Mouse (Mus musculus) large intestine, adult 2 months (tissue): ENCODE results near the gene Snrpa1. TPM values are rescaled to one million over a fixed set of nuclear protein-coding genes. Genes with fewer than 3 reads are reported as not detected.
"Not testable (repeated sequence)": the region's sequence is repeated elsewhere in the genome, so short reads cannot be mapped to it uniquely, and the experiment has no call there.

Source experiments
- DNase-seq: peaks from one replicate; pipeline ENCODE4 v3.0.0-alpha.2; 2012; ENCODE audit warnings: low read depth, low spot score
- WGBS: fragments of 180-500 bp; shearing (Covaris S2); methylation state at CpG from one replicate; pipeline ENCODE4 v1.1.7; 2018; 5-methylcytosine and 5-hydroxymethylcytosine counted together
- polyA plus RNA-seq: library from polyadenylated mRNA; depleted of rRNA; stranded (reverse); fragments of >200 nt; gene quantifications from 2 replicates; pipeline ENCODE4 v1.2.3, GENCODE M21; 2012; rRNA removed

Gene Snrpa1
- polyA plus RNA-seq: 10.9 and 14.1 TPM in 2 replicates

GRCm38 (mm10) chr7:66058703-66059102 lies at the start of gene Snrpa1:
Snrpa1 (plus strand) TSS chr7:66059003.
- DNase-seq: no peak
- WGBS: 84% methylated on average over 1 of the region's 1 CpGs

- 76% methylated on average over 6 of the region's 6 CpGs for WGBS
- DNase-seq: no peak
Measured at GRCm38 (mm10) chr7:66010518-66010917, 48.3 kb upstream of the Snrpa1 start.

GRCm38 (mm10) chr7:66027747-66028146 lies 31.1 kb upstream of the Snrpa1 start:
- 84% methylated on average over 2 of the region's 2 CpGs for WGBS
- no peak for DNase-seq

- DNase-seq: no peak
- WGBS: 80% methylated on average over 6 of the region's 6 CpGs
Measured at GRCm38 (mm10) chr7:66028766-66029512, 29.9 kb upstream of the Snrpa1 start.

DNA sequence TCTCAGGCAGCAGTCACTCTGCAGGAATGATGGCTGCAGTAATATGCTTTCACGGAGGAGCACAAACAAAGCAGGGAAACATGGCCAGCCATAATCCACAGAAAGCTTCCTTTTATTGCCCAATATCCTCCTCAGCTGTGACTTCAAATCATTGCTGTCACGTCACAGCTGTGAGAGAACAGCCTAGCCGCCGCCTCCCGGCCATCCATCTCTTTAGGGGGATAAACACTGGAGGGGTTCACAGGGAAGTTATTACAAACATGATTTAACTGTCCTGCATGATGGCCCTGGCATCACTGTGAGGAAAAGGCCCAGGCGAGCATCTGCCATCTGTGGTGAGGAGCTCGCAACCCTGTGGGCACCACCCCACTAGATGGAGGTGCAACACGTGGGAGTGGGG lies 22.0 kb upstream of the Snrpa1 start:
- 44% methylated on average over 8 of the region's 8 CpGs for WGBS
- no peak for DNase-seq

- 76% methylated on average over 3 of the region's 3 CpGs for WGBS
- DNase-seq: no peak
Measured at GRCm38 (mm10) chr7:66038261-66038660, 20.5 kb upstream of the Snrpa1 start.

- 71% methylated on average over 11 of the region's 11 CpGs for WGBS
- DNase-seq: no peak
Measured at GRCm38 (mm10) chr7:66038730-66039129, 20.1 kb upstream of the Snrpa1 start.

DNA sequence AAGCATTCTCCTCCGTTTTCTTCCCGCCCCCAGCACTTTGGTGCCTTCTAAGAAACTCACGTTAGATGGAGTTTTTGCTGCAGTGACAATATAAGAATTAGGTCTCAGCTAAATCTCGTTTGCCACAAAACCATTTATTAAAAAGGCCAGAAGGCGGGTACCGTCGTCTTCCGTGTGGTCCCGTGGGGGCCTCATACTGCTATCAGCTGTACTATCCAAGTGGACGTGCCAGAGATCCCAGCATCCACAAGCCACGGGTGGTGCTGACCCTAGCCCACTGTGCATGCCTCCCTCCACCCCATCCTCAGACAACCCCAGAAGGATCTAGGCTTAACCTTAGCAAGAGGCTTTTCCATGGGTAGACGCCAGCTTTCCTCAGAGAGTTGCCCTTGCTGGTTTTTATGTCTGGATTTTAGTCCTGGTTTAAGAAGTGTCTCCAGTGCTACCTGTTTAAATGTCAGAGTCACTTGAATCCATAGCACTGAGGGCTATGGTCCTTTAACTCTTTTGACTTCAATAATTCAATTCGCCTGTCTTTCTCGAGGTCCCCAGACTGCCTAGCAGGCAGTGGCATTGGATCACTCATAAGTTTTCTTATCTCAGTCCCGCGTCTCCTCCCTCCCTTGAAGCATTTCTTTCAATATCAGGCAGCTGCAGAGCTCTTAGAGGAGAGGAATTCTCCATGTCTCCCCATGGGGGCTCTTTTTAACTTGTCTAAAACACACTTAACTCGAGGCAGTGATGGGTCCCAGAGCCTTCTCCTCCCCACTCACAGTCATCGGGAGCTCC lies 18.6 kb upstream of the Snrpa1 start:
- no peak for DNase-seq
- WGBS: 82% methylated on average over 18 of the region's 18 CpGs

DNA sequence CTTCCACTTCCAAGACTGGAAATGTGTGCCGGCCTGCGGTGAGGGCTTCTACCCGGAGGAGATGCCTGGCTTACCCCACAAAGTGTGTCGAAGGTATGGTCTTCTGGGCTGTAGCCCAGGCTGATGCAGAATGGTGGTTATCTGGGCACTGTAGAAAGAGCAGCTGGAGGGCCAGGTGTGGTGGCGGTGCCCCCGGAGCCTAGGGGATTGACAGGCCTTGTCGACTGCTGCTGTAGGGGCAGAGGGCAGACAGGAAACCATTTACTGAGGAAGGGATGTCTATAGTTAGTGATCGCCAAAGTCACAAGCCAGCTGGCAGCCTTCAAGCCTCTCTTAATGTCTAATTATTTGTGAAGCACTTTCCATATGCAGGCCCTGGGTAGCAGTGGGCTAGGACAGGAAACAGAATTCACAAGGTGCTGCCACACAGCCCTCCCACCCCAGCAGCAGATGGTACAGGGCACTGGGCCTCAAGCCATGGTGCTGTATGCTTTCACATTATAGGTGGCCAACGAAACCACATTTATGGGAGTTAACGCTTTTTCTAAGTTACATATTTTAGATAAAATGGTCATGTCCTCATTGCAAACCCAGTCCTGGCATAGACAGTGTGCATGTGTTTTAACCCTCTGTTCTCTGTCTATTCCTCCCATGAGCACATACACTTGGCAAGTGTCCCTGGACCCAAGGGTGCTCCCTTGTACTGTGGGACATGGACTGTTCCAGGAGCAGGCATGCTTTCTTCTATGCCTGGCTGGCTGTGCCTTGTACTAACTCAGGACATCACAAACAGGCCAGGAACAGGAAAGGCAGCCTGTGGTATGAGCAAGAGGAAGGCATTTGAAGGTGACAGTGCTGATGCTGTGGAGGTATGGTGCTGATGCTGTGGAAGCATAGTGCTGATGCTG lies 15.0 kb upstream of the Snrpa1 start, which contains the start of gene Gm45213:
Gm45213 (plus strand) TSS at position 51 of the 908 bp plus-strand sequence.
- no peak for DNase-seq
- 71% methylated on average over 10 of the region's 10 CpGs for WGBS

- WGBS: 39% methylated on average over 9 of the region's 9 CpGs
- no peak for DNase-seq
Measured at GRCm38 (mm10) chr7:66044617-66045016, 14.2 kb upstream of the Snrpa1 start.

- WGBS: 67% methylated on average over 17 of the region's 17 CpGs
- DNase-seq: no peak
Measured at GRCm38 (mm10) chr7:66046921-66047918, 11.6 kb upstream of the Snrpa1 start.

GRCm38 (mm10) chr7:66047975-66048374 lies 10.8 kb upstream of the Snrpa1 start:
- WGBS: 85% methylated on average over 4 of the region's 4 CpGs
- DNase-seq: no peak

GRCm38 (mm10) chr7:66048446-66049230 lies 10.2 kb upstream of the Snrpa1 start:
- WGBS: 91% methylated on average over 12 of the region's 12 CpGs
- DNase-seq: no peak

GRCm38 (mm10) chr7:66053946-66054483 lies 4.8 kb upstream of the Snrpa1 start:
- WGBS: 91% methylated on average over 4 of the region's 4 CpGs

GRCm38 (mm10) chr7:66055356-66055755 lies 3.4 kb upstream of the Snrpa1 start:
- not testable (repeated sequence) for DNase-seq
- 2% methylated on average over 2 of the region's 2 CpGs for WGBS

More at GRCm38 (mm10) chr7:66053946-66054483, 4.8 kb upstream of the Snrpa1 start:
- DNase-seq: no peak

DNA sequence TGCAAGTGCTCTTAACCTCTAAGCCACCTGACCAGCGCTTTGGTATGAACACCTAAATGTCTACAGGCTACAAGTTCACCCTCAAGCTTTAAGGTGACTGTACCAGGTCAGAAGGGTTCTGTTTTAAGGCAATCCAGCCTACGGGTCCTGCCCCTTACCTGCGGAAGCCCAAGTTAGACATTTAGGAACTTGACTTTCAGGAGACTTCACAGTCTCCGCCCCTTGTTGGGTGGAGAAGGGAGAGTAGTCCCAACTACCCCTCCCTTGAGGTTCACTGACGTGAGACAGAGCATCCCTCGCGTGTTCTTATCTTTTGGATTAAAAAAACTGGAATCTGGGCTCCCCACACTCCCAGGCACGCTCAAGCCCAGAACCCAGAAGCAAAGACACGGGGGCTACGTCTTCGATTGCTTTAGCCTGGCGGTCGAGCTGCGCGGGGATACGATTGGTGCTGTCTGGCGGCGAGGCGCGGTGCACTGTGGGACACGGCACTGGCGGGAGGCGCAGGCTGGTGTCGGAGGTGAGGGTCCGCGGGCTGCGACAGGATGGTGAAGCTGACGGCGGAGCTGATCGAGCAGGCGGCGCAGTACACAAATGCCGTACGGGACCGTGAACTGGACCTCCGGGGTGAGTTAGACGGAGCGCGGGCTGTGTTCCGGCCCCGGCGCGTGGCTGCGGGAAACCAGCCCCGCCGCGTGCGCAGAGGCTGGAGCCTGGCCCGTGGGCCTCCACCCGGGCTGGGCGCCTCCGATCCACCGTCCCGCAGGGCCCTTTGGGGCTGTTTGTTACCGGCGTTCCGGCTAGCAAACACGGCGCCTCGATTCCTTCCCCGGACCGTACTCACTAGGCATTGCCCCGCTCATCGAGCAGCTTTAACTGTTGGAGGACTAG lies 1.5 kb downstream of the Snrpa1 start:
- DNase-seq: no peak
- under 1% methylated on average over 64 of the region's 64 CpGs for WGBS

- under 1% methylated on average over 14 of the region's 14 CpGs for WGBS
- DNase-seq: no peak
Measured at GRCm38 (mm10) chr7:66061057-66061456, 2.3 kb downstream of the Snrpa1 start.
